Mouse (Mus musculus) liver, embryonic 14.5 days (tissue): Measurements from ENCODE around the gene Dnmt3a.

Experiments used
- CTCF ChIP-seq: IDR thresholded peaks from 2 replicates; pipeline ENCODE4 v1.5.1; 2016; ENCODE audit warnings: antibody characterized with exemption, low read depth, control low read depth
- EP300 ChIP-seq: IDR thresholded peaks from 2 replicates; pipeline ENCODE4 v1.6.1; 2016; ENCODE audit warnings: antibody characterized with exemption, low read depth

GRCm38 (mm10) chr12:3827771-3828170 is 22.0 kb downstream of the Dnmt3a start:
- TF ChIP-seq CTCF, result no peak
- no peak for TF ChIP-seq EP300
